Mouse (Mus musculus): ENCODE data around the gene Atp2a3. TPM values are rescaled to one million over a fixed set of nuclear protein-coding genes. Genes with fewer than 3 reads are reported as not detected.

Atp2a3 gene
- polyA plus RNA-seq, 1 experiment: 354 TPM

GRCm38 (mm10) chr11:73014831-73015344, 53.9 kb downstream of the Atp2a3 start:
- Histone ChIP-seq H3K4me3 (replicated peaks) (no peak overlapping the region), H3K27me3 (replicated peaks) (peaks cover 10% of the 10 kb centered on the region), H3K36me3 (replicated peaks; ENCODE audit: low read length) (peaks cover 88% of the 10 kb centered on the region), H3K4me1 (peaks cover 84% of the 10 kb centered on the region), H3K9me3 (no peaks in the 10 kb centered on the region)
- TF ChIP-seq GATA1 (IDR thresholded peaks at IDR 0.05; ENCODE audit: borderline replicate concordance, low read length): no peak

- Histone ChIP-seq H3K4me1 (peaks cover 84% of the 10 kb centered on the region), H3K9me3 (no peaks in the 10 kb centered on the region), H3K36me3 (replicated peaks; ENCODE audit: low read length) (peaks cover 88% of the 10 kb centered on the region), H3K4me3 (replicated peaks) (no peak overlapping the region), H3K27me3 (replicated peaks) (peaks cover 17% of the 10 kb centered on the region)
- TF ChIP-seq GATA1 (IDR thresholded peaks at IDR 0.05; ENCODE audit: borderline replicate concordance, low read length) (no peak), FLI1 (IDR thresholded peaks at IDR 0.05; ENCODE audit: low read length) (no peak)
Measured at GRCm38 (mm10) chr11:73015391-73016102, 54.6 kb downstream of the Atp2a3 start.

GRCm38 (mm10) chr11:73016103-73016420, 55.1 kb downstream of the Atp2a3 start:
- peaks cover 86% of the 10 kb centered on the region for H3K36me3 ChIP-seq (replicated peaks; ENCODE audit: low read length)
- TF ChIP-seq FLI1 (IDR thresholded peaks at IDR 0.05; ENCODE audit: low read length): no peak
- no peak for TF ChIP-seq GATA1 (IDR thresholded peaks at IDR 0.05; ENCODE audit: borderline replicate concordance, low read length)

DNA sequence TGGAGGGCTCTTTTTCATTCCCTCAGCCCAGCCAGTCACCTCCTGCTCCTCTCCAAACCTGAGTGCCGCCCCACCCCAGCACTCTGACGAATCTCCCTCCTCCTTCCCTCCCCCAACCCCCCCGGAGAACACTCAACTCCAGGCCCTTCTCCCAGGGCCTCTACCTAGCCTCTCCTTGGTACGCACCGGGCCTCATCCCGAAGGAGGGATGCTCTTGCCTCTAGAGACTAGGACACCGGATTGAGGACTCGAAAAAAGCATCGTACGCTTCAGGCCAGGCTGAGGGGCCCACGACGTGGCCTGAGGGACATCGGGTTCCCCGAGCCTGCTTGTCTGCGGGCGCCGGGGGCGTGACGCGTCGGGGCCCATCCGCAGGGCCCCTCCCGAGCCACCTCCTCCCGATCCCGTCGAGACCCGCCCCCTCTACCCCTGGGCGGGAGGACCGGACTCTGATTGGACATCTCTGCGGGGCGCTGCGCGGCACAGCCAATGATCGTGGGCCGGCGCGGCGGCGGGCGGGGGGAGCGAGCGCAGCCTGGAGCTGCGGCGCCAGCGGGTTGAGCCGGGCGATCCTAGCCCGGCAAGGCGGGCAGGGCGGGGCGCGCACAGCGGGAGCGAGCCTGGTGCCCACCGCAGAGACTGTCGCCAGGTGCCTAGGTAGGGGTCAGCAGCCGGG, 57.6 kb downstream of the Atp2a3 start, which contains the start of gene Camkk1:
TSS of gene Camkk1 (plus strand) at position 538 of the 676 bp plus-strand sequence.
- no peaks in the 10 kb centered on the region for H3K9me3 ChIP-seq
- TF ChIP-seq GATA1 (IDR thresholded peaks at IDR 0.05; ENCODE audit: borderline replicate concordance, low read length): no peak
- peaks cover 17% of the 10 kb centered on the region for H3K27me3 ChIP-seq (replicated peaks)
- H3K4me3 ChIP-seq (replicated peaks): peak within 1 kb of the TSS; percentile 92
- peaks cover 85% of the 10 kb centered on the region for H3K36me3 ChIP-seq (replicated peaks; ENCODE audit: low read length)
- H3K4me1 ChIP-seq: peaks cover 86% of the 10 kb centered on the region

More at GRCm38 (mm10) chr11:73016103-73016420, 55.1 kb downstream of the Atp2a3 start:
- Histone ChIP-seq H3K9me3 (no peaks in the 10 kb centered on the region), H3K4me1 (peaks cover 84% of the 10 kb centered on the region), H3K4me3 (replicated peaks) (no peak overlapping the region), H3K27me3 (replicated peaks) (peaks cover 17% of the 10 kb centered on the region)

- H3K4me1 ChIP-seq: peaks cover 88% of the 10 kb centered on the region
- TF ChIP-seq GATA1 (IDR thresholded peaks at IDR 0.05; ENCODE audit: borderline replicate concordance, low read length) (no peak), FLI1 (IDR thresholded peaks at IDR 0.05; ENCODE audit: low read length) (no peak)
- H3K36me3 ChIP-seq (replicated peaks; ENCODE audit: low read length): peaks cover 85% of the 10 kb centered on the region
- H3K9me3 ChIP-seq: no peaks in the 10 kb centered on the region
- peak overlapping the region; percentile 92 for H3K4me3 ChIP-seq (replicated peaks)
- H3K27me3 ChIP-seq (replicated peaks): peaks cover 17% of the 10 kb centered on the region
Measured at GRCm38 (mm10) chr11:73019147-73019795, 58.3 kb downstream of the Atp2a3 start.

- no peak for TF ChIP-seq GATA1 (IDR thresholded peaks at IDR 0.05; ENCODE audit: borderline replicate concordance, low read length)
- no peak for TF ChIP-seq FLI1 (IDR thresholded peaks at IDR 0.05; ENCODE audit: low read length)
- Histone ChIP-seq H3K27me3 (replicated peaks) (peaks cover 17% of the 10 kb centered on the region), H3K36me3 (replicated peaks; ENCODE audit: low read length) (peaks cover 84% of the 10 kb centered on the region), H3K4me3 (replicated peaks) (peak overlapping the region; percentile 40), H3K9me3 (no peaks in the 10 kb centered on the region), H3K4me1 (peaks cover 90% of the 10 kb centered on the region)
Measured at GRCm38 (mm10) chr11:73020953-73021800, 60.2 kb downstream of the Atp2a3 start.

DNA sequence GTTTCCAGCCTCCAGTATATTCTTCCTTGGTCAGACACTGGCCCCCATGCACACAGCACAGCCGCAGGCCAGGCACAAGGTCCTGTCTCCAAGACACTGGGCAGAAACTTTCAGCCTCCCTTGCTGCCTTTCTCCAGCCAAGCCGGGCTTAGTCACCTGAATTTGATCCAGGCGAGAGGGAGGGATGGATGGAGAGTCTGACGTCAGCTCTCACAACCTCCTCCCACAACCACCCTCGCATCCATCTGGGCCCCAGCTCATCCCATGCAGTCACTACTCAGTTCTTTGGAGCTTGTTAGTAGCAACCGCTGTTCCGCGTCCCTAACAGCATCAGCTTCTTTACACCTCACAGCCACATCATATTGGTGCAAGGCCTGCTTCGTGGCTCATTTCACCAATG, 62.1 kb downstream of the Atp2a3 start:
- TF ChIP-seq FLI1 (IDR thresholded peaks at IDR 0.05; ENCODE audit: low read length) (no peak), GATA1 (IDR thresholded peaks at IDR 0.05; ENCODE audit: borderline replicate concordance, low read length) (no peak)
- H3K27me3 ChIP-seq (replicated peaks): peaks cover 17% of the 10 kb centered on the region
- H3K4me1 ChIP-seq: peaks cover 86% of the 10 kb centered on the region
- peaks cover 86% of the 10 kb centered on the region for H3K36me3 ChIP-seq (replicated peaks; ENCODE audit: low read length)
- H3K4me3 ChIP-seq (replicated peaks): no peak overlapping the region
- H3K9me3 ChIP-seq: no peaks in the 10 kb centered on the region

- Histone ChIP-seq H3K4me3 (replicated peaks) (no peak overlapping the region), H3K4me1 (peaks cover 79% of the 10 kb centered on the region), H3K27me3 (replicated peaks) (peaks cover 17% of the 10 kb centered on the region), H3K36me3 (replicated peaks; ENCODE audit: low read length) (peaks cover 93% of the 10 kb centered on the region), H3K9me3 (no peaks in the 10 kb centered on the region)
- no peak for TF ChIP-seq GATA1 (IDR thresholded peaks at IDR 0.05; ENCODE audit: borderline replicate concordance, low read length)
Measured at GRCm38 (mm10) chr11:73023827-73024226, 62.9 kb downstream of the Atp2a3 start.

DNA sequence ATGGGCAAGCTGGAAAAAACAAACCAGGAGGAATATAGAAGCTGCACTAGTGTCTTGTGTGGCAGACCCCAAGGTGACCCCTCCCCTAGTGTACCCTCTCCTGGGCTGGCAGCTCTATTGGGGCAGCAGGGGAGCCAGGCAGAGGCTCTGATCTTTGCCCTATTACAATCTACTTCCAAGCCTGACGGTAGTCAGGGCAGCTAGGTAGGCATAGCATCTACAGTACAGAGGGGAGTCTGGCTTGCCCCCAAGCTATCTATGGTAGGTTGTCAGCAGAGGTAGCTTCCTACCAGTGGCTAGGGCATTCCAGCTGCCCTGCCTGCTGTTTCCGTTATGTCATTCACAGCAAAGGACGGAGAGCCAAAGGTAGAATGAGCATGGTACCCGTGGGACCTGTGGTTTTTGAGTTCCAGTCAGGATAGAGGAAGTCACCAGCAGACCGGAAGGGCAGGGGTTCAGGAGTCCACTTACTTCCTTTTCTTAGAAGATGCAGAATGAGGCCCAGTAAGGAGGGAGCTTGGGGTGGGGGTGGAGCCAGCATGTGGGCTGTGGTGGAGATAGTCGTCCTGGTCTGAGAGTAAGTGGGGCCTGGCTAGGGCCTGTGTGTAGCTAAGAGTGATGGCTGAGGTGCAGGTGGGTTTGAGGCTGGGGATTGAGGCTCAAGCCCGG, 63.4 kb downstream of the Atp2a3 start:
- H3K36me3 ChIP-seq (replicated peaks; ENCODE audit: low read length): peaks cover 96% of the 10 kb centered on the region
- H3K9me3 ChIP-seq: no peaks in the 10 kb centered on the region
- H3K4me1 ChIP-seq: peaks cover 74% of the 10 kb centered on the region
- peaks cover 12% of the 10 kb centered on the region for H3K27me3 ChIP-seq (replicated peaks)
- H3K4me3 ChIP-seq (replicated peaks): peak overlapping the region; percentile 38
- TF ChIP-seq FLI1 (IDR thresholded peaks at IDR 0.05; ENCODE audit: low read length) (no peak), GATA1 (IDR thresholded peaks at IDR 0.05; ENCODE audit: borderline replicate concordance, low read length) (no peak)
